Mouse (Mus musculus) liver, embryonic 14.5 days (tissue): ENCODE data around the gene Smim1. TPM values are rescaled to one million over a fixed set of nuclear protein-coding genes. Genes with fewer than 3 reads are reported as not detected.
A peak's percentile ranks its signal among the peaks of the same experiment; 100 is the strongest.

Source experiments
- ATAC-seq: fragments of 200-750 bp; cut with Nextera tagmentation; 2 replicates; pipeline ENCODE4 v1.8.0; 2017; ENCODE audit warnings: moderate number of reproducible peaks, mild to moderate bottlenecking, moderate library complexity; ENCODE audit not compliant: insufficient read depth
- DNase-seq, 3 experiments: peaks; one replicate each; pipeline ENCODE4 v3.0.0-alpha.2; 2012 to 2013; ENCODE audit warnings: low read depth in 3 of 3, low spot score in 3 of 3
- H3K27ac ChIP-seq: fragments of 300-500 bp; sonication (generic); 2 replicates; pipeline ENCODE4 v1.5.1; 2014; ENCODE audit warnings: moderate library complexity, mild to moderate bottlenecking, control low read depth, inconsistent platforms
- H3K27me3 ChIP-seq: fragments of 300-500 bp; sonication (generic); 2 replicates; pipeline ENCODE4 v1.6.1; 2014; ENCODE audit warnings: mild to moderate bottlenecking, low read length, moderate library complexity; ENCODE audit not compliant: control insufficient read depth, insufficient read depth
- H3K36me3 ChIP-seq: fragments of 300-500 bp; sonication (generic); replicated peaks from 2 replicates; pipeline ENCODE4 v1.6.1; 2014; ENCODE audit warnings: low read depth; ENCODE audit not compliant: control insufficient read depth, insufficient read depth
- H3K4me1 ChIP-seq, 2 experiments: fragments of 200-500 bp in 1 of 2; fragments of 300-500 bp in 1 of 2; sonication (generic) in 1 of 2; replicated peaks; 2 replicates each; pipeline ENCODE4 v1.6.1; 2012 to 2014; ENCODE audit warnings: antibody characterized with exemption in 1 of 2, inconsistent platforms in 1 of 2, low read length in 1 of 2; ENCODE audit not compliant: control insufficient read depth in 2 of 2, insufficient read depth in 2 of 2
- H3K4me2 ChIP-seq: fragments of 300-500 bp; sonication (generic); 2 replicates; pipeline ENCODE4 v1.6.1; 2014; ENCODE audit warnings: low read depth, mild to moderate bottlenecking, control low read depth, moderate library complexity
- H3K4me3 ChIP-seq, 2 experiments: fragments of 200-500 bp in 1 of 2; fragments of 300-500 bp in 1 of 2; sonication (generic) in 1 of 2; 2 replicates each; pipeline ENCODE4 v1.5.1; 2012 to 2014; ENCODE audit warnings: low read depth in 2 of 2, low read length in 2 of 2, mild to moderate bottlenecking in 2 of 2, control low read depth in 1 of 2, inconsistent platforms in 1 of 2, moderate library complexity in 1 of 2; ENCODE audit not compliant: insufficient read depth in 1 of 2
- H3K9ac ChIP-seq: fragments of 300-500 bp; sonication (generic); replicated peaks from 2 replicates; pipeline ENCODE4 v1.6.1; 2014; ENCODE audit warnings: mild to moderate bottlenecking, control low read depth, moderate library complexity
- H3K9me3 ChIP-seq: fragments of 300-500 bp; sonication (generic); 2 replicates; pipeline ENCODE4 v1.6.1; 2016; ENCODE audit warnings: low read length, mixed read lengths; ENCODE audit not compliant: control insufficient read depth
- CTCF ChIP-seq: IDR thresholded peaks from 2 replicates; pipeline ENCODE4 v1.5.1; 2016; ENCODE audit warnings: antibody characterized with exemption, low read depth, control low read depth
- EP300 ChIP-seq: IDR thresholded peaks from 2 replicates; pipeline ENCODE4 v1.6.1; 2016; ENCODE audit warnings: antibody characterized with exemption, low read depth
- WGBS: fragments of 180-500 bp; shearing (Covaris S2); extraction: QIAGEN DNeasy Blood & Tissue Kit; methylation state at CpG from one replicate; pipeline ENCODE4 v1.1.7; 2014; ENCODE audit not compliant: insufficient replicate concordance; 5-methylcytosine and 5-hydroxymethylcytosine counted together
- polyA plus RNA-seq, 2 experiments: library from polyadenylated mRNA; depleted of rRNA in 1 of 2; stranded (reverse) in 1 of 2; unstranded in 1 of 2; fragments of >200 nt; fragmentation: Nextera tagmentation in 1 of 2; extraction: Ambion mirVana in 1 of 2; gene quantifications; 2 replicates each; pipeline versions ENCODE4 v1.2.1 to v1.2.3; 2012 to 2014

Smim1 gene
- polyA plus RNA-seq, 2 experiments = 224 to 446 TPM

DNA sequence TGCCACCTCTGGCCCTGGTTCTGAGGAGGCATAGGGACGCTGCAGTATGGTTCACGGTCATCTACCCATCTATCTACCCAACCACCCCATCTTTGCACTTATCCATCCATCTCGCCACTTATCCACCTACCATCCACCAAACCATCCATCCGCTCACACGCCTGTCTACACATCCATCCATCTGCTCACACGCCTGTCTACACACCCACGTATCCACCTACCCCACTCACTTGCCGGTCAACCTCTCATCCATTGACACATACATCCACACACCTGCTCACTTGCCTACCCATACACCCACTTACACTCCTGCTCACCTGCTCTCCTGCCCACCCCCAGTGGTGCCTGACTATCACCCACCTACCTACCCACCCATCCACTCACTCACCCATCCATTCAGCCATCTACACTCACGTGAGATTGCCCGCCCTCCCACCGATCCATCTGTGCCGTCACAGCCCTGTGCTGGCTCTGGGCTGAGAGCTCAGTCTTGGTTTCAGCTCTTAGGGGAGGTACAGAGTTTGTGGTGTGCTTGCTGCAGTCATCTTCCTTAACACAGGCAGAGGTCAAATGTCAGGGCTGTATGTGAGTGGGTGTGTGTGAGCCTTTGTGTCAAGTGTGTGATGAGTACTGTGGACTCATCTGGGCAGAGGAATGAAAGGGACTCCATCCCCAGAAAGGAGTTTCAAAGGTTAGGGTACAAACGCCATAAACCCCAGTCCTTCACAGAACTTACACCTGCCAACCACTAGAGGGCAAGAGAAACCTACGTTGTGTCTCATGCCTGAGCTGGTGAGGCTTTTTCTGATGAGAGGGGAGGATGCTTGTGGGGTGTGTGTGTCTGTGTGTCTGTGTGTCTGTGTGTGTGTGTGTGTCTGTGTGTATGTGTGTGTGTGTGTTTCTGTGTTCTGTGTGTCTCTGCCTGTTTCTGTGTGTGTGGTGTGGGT, 39.1 kb upstream of the Smim1 start:
- Histone ChIP-seq H3K27ac (no peak overlapping the region), H3K4me1 (no peaks in the 10 kb centered on the region), H3K4me3 (no peak overlapping the region), H3K4me2 (no peak overlapping the region), H3K27me3 (no peaks in the 10 kb centered on the region; the same call in 1 of the 2 replicates), H3K36me3 (no peaks in the 10 kb centered on the region), H3K9me3 (no peaks in the 10 kb centered on the region), H3K9ac (no peak overlapping the region)
- TF ChIP-seq CTCF = peak; percentile 92
- TF ChIP-seq EP300 = no peak
- ATAC-seq (no peak), DNase-seq (no peak)
- 45% methylated on average over 14 of the region's 14 CpGs for WGBS

DNA sequence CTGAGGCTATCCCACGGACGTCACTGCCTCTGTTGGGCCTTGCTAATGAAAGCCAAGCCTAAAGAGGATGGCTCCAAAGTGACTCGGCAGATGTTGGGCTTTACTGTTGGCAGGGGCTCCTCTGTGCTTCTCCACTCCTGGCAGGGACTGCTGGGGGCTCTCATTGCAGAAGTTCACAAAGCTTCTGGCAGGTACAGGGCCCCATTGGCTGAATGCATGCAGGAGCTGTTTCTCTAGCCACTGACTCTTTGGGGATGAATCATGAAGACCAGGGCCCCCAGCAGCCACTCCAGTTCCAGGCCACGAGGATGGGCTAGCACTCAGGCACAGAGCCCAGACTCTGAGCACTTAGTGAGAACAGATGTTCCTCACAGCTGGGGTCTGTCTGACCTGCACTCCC, 31.7 kb upstream of the Smim1 start:
- Histone ChIP-seq H3K27ac (no peak overlapping the region), H3K9me3 (no peaks in the 10 kb centered on the region), H3K27me3 (no peaks in the 10 kb centered on the region), H3K36me3 (no peaks in the 10 kb centered on the region), H3K4me1 (no peaks in the 10 kb centered on the region), H3K4me2 (no peak overlapping the region), H3K4me3 (no peak overlapping the region), H3K9ac (no peak overlapping the region)
- DNase-seq (no peak), ATAC-seq (no peak)
- TF ChIP-seq EP300 (no peak), CTCF (no peak)
- 40% methylated on average over 4 of the region's 4 CpGs for WGBS

DNA sequence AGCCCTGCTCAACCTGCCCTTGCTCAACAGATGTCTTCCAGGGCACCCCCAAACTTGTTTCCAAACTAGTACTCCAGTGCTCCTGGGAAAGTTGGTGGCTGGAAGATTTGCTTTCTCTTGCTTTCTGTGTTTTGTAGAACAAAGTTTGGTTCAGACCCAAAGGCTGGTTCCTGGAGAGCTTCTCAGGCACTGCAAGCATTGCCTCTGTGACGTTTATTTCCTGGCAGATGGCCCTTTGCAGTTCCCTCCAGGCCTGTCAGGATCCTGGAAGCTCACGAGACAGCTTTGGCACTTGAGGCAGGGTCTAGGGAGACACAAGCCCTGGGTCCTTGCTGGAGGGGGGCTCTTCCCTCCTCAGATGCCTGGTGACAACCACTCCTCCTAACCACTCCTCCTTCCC, 30.6 kb upstream of the Smim1 start:
- Histone ChIP-seq H3K9ac (no peak overlapping the region), H3K36me3 (no peaks in the 10 kb centered on the region), H3K27ac (no peak overlapping the region), H3K9me3 (no peaks in the 10 kb centered on the region), H3K27me3 (no peaks in the 10 kb centered on the region), H3K4me3 (no peak overlapping the region), H3K4me1 (no peaks in the 10 kb centered on the region), H3K4me2 (no peak overlapping the region)
- ATAC-seq = no peak
- no peak for TF ChIP-seq EP300
- no peak for TF ChIP-seq CTCF
- DNase-seq = no peak
- 28% methylated on average over 2 of the region's 2 CpGs for WGBS

DNA sequence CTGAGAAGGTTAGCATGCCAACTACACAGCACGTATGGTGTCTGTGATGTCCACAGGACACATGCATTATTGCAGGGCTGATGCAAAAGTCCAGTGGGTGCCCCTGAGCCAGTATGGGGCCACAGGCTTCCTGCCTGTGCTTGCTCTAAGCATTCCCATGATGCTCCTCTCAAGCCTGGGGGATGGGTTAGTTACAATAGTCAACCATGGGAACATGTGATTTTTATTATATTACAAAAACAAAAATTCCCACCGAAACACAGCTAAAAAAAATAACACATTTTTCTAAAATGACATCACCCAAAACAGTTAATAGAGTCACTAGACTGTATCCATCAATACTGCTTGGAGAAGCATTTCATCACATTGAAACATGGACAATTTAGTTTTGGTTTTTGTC, 30.0 kb upstream of the Smim1 start:
- H3K36me3 ChIP-seq = no peaks in the 10 kb centered on the region
- H3K4me2 ChIP-seq = no peak overlapping the region
- H3K9ac ChIP-seq = no peak overlapping the region
- H3K27me3 ChIP-seq = no peaks in the 10 kb centered on the region
- no peaks in the 10 kb centered on the region for H3K9me3 ChIP-seq
- 67% methylated on average over 2 of the region's 2 CpGs for WGBS
- TF ChIP-seq EP300 (no peak), CTCF (no peak)
- DNase-seq (no peak), ATAC-seq (no peak)
- H3K4me3 ChIP-seq = no peak overlapping the region
- no peaks in the 10 kb centered on the region for H3K4me1 ChIP-seq
- no peak overlapping the region for H3K27ac ChIP-seq

DNA sequence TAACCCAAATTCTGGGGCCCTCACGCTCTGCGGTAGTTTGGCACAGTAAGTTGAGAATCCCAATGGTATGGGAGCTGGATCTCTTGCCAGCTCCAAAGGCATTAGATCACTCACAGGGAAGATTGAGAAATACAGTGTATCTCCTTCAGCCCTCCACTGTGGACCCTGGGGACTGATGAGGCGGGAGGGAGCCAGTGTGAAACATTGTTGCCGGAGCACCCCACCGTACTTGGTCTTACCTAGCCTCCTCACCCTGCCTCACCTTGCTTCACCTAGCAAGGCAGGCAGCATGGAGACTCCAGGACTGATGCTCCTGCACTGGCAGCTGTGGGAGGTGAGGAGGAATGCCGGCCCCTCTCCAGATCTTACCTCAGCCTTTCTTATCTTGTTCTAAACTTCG, 29.5 kb upstream of the Smim1 start:
- ATAC-seq = no peak
- H3K36me3 ChIP-seq = no peaks in the 10 kb centered on the region
- no peak for DNase-seq
- no peak overlapping the region for H3K4me2 ChIP-seq
- H3K27ac ChIP-seq = no peak overlapping the region
- no peak overlapping the region for H3K9ac ChIP-seq
- no peak overlapping the region for H3K4me3 ChIP-seq
- H3K9me3 ChIP-seq = no peaks in the 10 kb centered on the region
- WGBS = 63% methylated on average over 7 of the region's 7 CpGs
- TF ChIP-seq CTCF (no peak), EP300 (no peak)
- no peaks in the 10 kb centered on the region for H3K4me1 ChIP-seq
- no peaks in the 10 kb centered on the region for H3K27me3 ChIP-seq
